Mouse (Mus musculus) cerebellum, postnatal 25 days (tissue): ENCODE data around the gene Llcfc1.

Experiments
- DNase-seq, 2 experiments: peaks; one replicate each; pipeline ENCODE4 v3.0.0; 2021; ENCODE audit warnings: mixed read lengths in 2 of 2

Llcfc1 gene

DNA sequence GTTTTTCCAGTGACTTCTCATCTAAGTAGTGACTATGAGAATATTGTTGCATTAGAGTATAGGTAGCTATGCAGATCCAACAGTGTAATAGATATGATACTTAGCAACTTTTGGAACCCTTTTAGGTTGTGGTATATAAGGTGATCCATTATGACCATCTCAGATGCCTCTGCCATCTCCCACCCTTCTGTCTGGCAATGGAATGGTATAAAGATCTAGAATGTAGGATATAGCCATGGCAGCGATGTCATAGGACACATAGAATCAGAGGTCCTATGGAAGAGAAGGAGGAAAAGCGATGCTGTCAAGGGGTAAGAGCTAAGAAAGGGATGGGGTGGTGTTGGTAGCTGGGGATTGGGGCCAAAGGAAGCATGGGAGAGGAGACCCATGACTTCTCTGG lies at the start of gene Llcfc1:
TSS of gene Llcfc1 (plus strand) at position 301 of the 400 bp plus-strand sequence.
- no peak for DNase-seq

DNA sequence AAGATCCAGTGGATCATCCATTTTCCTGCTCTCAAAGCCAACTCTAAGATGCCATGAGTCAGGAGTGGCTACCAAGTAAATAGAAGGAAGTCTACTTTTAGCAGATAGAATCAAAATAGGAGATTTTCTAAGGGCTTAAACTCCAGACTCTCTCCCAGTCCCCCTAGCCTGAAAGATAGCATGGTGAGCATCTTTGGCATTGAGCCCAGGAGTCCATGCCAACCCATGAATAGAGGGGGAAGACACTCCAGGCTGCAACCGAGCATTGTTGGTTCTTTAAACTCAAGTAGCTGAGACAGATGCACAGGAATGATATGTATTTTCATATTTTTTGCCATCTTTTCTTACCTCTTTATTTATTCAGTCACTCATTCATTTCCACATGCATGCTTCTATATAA lies 49.0 kb upstream of the Llcfc1 start:
- DNase-seq = peak in 1 of 2 experiments; percentile 16

DNA sequence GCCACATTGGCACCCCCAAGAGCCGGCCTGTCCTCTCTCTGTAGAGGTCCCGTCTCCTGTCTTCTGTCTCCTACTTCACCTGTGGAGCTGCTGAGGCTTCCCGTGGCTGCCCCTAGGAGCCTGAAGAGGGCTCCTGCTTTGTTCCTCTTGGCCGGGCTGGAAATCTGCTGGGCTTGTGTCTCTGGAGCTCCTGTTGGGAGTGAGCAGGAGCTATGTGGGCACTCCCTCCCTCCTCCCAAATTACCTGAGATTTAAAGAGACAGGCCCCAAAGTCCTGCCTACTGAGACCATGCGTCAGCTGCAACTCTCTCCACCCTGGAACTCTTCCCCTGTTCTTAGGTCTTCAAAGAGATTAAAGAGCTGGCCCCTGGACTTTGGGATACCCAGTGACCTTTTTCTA lies 48.1 kb upstream of the Llcfc1 start, which contains the start of gene Trpv6:
TSS of gene Trpv6 (minus strand) at position 228 of the 400 bp plus-strand sequence.
- DNase-seq = no peak

DNA sequence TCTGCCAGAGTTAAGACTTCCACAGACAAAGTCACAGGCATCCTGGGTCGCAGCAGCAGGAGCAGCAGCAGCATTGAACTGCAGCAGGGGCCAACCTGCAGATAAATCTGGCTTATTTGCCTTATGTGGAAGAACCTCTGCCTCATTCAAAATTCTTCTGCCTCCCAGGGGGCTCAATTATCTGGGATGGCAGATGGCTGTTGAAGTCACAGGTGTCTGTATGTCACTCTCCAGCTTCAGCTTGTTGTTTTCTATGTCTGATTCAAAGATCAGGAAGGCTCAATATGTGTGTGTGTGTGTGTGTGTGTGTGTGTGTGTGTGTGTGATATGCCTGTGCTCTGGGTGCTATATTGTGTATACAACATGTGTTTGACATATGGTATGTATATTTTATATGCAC lies 46.8 kb upstream of the Llcfc1 start:
- no peak for DNase-seq

DNA sequence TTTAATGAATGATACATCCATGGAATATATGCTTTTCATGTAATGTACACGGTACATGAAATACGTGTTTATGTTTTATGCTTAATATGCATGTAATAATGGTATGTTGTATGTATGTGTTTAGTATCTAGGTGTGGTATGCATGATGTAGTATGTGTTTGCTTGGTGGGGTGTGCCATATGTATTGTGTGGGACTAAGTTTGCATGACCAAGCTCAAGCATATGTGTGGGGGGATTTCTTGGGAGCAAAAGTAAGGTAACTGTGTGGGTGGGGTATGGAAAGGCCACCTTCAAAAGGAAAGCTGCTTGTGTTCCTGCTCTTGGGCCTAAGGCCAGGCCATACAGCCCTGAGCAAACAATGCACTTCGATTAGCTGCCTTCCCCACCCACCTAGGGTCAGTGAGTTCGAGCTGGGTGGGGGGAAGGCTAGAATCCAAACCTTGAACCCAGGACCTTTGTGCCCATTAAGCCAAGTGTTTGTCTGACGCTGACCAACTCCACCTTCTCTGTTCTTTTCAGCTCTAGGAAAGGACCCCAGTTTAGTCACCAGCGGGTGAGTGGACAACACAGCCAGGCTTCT lies 46.2 kb upstream of the Llcfc1 start:
- no peak for DNase-seq

DNA sequence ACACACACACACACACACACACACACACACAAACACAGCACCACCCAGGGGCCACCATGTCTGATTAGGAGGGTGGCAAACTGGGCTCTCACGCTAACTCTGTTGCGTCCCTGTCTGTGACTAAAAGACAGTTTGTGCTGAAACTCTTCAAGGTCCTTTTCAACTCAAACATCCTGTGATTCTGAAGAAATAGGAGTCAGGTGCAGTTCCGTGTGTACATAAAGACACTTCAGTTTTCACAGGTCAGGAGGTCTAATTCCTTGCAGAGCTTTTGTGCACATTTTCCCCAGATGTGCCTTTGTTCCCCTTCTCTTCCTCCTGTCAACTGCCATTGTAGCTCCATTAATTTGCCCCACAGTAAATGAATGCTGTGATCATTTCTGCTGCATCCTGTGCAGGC lies 43.8 kb upstream of the Llcfc1 start:
- DNase-seq = no peak

DNA sequence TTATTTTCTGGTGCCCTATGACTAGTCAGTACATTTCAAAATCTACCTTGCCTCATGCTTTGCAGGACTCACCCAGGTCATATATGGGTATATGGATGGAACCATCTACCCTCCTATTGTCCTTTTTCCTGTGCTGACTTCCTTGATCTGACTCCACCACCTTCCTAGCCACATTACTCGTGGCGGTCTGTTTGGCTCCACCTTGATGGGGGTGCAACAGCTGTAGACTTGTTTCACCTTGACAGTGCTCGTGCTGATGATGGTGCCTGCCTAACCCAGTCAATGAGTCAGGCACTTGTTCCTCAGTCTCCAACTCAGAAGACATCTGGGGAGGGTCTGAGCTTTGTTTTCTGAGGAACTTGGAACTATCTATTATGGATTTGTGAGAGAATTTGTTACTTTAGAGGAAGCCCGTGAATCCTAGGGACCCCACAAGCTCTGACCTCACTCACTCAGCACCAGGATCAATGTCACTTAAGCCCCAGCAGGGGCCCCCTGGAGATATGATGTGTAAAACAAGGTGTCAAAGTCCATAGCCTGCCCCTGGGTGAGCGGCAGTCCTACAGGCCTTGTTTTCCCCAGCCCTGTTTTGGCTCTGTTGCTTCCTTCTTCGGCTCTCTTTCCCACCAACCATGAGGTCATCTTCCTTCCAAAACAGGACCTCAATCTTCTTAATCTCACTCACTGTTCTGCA lies 42.9 kb upstream of the Llcfc1 start:
- no peak for DNase-seq

DNA sequence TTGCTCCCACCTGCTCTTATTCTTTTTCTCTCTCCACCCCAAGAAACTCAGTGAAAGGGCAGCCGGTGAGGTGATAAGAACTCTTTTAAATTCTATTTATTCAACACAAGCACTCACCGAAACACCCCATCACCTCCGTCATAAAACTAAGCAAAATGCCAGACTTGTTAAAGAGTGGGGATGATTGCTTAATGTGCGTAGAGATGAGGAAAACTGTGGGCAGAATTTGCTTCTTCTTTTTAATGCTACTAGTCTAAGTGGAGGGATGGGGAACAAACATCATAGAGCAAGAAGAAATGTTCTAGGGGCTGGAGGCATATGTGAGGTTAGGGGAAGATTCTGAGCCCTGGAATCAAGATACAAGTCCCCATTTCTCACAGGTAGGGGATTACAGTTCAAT lies 41.5 kb upstream of the Llcfc1 start:
- DNase-seq = no peak

DNA sequence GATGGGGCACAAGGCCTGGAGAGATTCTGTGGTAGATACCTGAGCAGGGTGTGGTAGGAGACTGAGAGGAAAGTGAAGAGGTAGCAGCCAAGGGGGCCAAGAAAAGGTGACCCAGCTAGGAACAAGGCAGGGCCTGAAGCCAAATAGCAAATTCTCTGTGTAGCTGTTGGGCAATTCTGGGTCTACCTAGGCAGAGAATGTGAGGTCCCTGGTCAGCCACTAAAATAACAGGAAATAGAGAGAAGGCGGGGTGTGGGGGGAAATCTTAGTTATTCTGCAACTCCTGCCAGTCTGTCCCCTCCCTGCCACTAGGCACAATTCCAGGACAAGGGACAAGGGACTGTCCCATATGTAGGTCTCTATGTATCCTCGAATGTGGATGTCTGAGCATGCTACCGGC lies 41.0 kb upstream of the Llcfc1 start:
- DNase-seq = no peak

DNA sequence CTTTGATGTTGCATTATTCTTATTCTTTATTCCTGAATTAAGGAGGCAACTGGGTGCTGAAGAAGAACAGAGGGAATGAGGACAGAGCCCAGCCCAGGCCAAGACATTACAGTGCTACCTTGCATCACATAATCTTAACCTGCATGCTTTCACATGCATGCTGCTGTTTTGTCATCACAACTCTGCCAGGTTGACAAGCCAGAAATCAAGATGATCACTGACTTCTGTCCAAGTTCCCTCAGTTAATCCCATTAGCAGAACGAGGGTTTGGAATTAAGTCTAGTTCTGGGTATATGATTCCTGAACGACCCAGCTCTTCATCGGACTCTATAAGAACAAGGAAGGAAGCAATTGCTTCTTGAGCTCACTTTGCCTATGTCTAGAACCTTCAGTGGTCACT lies 38.0 kb upstream of the Llcfc1 start:
- DNase-seq = no peak

DNA sequence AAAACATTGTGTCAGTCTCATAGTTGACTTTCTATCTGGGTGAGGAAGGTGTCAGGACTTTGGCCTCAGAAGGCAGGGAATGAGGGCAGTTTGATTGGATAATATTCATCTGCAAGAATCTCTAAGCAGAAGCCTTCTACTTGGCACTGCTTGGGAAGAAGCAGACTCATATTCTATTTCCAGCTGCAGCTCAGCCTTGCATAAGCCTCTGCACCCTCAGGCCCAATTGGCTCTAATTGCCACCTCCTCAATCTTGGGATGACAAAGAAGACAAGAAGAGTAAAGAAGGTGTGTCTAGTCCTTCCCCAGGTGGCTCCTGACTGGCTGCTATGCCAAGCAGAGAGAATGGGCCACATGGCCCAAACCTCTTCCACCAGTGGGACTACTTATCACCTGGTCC lies 37.6 kb upstream of the Llcfc1 start:
- DNase-seq = no peak

DNA sequence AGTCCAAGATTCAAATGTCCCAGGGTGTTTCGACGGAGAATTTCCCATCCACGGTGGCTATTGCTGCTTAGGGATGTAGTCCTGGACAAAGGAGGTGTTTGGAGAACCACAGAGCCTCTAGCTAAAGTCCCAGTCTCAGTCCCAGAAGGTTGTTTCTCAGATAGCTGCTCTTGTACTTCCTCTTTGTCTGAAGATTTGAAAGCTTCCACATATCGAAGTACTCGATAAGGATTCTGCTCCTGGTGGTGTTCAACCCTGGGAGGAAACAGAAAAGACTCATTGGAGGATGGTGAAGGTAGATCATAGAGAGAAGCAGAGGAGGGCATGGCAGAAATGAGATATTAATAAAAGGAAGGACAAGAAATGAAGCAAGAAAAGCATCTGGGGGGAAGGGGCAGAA lies 31.1 kb upstream of the Llcfc1 start:
- DNase-seq = no peak

DNA sequence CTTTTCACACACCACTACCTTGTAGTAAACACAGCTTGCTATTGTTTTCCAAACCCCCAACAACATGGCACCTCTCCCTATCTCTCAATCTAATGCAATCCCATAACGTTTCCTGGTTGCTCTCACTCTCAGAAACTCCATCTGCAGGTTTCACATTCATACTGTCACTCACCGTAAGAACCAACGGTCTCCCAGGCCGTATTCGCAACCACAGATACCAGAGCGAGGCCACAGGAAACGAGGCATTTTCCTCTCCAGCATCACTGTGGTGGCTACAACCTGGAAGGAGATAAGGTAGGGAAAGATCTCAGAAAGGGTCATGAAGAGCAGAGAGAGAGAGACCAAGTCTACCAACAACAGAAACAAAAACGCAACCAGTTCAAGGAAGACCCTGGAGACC lies 29.6 kb upstream of the Llcfc1 start:
- DNase-seq = no peak

DNA sequence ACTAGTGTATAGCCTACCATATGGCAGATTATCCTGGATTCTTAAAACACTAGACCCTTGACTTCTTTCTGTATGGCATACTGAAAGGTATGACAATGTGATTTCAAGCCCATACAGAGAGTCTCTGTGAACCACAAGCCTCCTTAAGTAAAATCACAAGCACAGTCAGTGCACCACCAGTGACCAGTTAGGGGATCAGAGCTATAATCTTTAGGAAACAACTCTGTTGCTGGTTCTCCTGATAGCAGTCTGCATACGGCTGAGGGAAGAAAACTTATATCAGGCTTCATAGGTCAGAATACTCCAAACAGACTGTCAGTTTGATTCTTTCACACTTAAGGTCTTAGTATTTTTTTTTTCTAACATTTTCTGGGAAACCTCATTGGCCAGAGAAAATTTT lies 25.7 kb upstream of the Llcfc1 start:
- no peak for DNase-seq

DNA sequence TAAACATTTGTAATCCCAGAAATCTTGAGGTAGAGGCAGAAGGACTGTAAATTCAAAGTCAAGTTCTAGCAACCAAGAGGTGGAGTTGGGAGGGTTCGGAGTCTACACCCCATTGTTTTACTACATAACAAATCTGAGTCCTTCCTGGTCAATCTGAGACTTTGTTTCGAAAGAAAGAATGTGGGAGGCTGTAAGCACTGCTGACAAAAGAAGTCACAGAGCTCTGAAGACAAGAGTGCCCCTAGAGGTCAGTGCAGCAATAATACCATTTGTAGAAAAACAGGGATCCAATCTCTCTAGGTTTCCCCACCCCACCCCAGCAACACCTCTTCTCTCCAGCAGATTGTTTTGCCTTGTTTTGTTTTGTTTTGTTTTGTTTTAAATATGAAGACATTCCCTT lies 21.9 kb upstream of the Llcfc1 start:
- DNase-seq = no peak

DNA sequence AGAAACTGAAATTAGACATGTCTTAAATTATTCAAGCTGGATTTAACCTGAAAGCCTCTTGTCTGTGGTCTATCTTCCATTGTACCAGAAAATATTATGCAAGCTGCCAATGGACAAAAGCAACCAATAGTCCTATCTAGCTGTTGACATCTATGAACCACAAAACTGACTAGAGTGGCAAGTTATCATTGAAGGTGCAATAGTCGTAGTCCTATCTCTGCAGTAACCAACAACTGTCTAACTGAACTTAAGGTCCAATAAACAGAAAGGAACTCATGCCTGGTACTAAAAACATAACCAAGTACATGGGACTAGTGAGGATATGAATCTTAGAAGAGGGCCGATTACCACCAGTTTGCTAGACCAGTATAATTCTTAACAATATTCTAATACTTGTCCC lies 7.7 kb upstream of the Llcfc1 start:
- no peak for DNase-seq

DNA sequence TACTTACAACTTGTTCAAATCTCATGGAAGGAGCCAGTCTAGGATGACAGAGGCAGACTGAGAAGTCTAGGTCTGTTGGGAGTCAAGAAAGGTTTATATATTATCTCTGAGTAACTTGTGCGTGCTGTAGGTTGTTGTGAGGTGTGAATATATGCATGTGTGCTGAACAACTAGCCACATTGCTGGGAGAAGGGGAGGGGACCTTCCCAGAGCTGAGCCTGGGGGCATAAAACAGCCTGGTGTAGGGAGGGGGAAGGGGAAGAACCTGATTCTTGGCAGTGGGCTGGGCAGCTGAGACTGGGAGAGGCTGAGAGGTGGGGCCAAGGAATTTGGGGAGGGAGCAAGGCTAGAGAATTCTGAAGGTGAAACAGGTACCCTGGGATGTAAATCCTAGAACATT lies 3.6 kb upstream of the Llcfc1 start, which contains the start of gene Trpv5:
TSS of gene Trpv5 (minus strand) at position 101 of the 400 bp plus-strand sequence.
- no peak for DNase-seq

DNA sequence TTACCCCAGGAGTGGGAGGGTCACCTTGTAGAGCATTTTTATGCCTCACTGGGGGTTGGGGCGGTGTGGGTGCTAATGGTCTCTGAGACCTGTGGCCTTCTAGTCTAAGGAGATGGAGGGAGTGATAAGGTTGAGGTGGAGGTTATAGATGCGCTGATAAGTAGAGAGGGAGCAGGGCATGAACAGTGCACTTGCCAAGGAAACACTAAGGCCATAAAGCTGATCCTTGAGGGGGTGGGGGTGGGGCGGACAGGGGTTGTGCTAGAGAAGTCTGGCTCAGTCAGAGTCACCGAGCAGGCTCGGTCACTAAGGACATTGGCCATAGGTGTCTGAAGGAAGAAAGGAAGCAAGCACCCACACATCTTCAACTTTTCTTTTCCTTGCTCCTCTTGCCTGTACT lies 2.6 kb upstream of the Llcfc1 start:
- DNase-seq = no peak

DNA sequence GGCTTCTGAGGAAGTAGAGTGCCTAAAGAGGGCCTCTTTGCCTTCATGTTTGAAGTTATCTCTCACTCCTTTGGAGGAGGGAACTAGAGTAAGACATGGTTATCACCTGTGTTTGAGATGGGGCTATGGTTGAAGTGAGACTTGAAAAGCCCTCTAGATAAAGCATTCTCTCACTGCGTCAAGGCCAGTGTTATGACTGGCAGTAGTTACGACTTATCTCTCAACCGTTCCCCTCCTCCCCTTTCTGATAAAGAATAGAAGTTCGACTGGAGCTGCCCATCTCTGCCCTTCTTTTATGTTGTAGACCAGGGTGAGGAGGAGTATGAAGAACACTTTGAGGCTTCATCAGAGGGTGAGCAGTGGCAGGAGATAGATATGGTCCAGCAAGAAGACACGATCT lies 680 bp downstream of the Llcfc1 start:
- no peak for DNase-seq

DNA sequence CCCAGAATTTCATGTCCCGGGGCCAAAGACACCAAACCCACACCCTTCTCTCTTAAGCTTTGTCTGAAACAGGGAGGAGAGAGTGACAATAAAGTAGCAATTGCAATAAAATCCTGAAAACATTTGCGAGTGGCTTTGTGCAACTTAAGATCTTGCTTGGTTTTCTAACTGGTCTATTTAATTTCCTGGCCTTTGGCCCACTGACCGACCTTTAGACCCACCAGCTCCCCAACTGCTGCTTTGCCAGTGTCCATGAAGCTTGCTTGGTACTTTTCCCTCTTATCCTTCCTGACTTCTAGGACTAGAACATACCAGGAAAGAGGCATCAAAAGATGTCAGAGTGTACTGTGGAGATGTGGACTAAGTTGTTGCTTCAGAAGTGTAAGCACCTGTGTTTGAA lies 1.4 kb downstream of the Llcfc1 start:
- DNase-seq = no peak

DNA sequence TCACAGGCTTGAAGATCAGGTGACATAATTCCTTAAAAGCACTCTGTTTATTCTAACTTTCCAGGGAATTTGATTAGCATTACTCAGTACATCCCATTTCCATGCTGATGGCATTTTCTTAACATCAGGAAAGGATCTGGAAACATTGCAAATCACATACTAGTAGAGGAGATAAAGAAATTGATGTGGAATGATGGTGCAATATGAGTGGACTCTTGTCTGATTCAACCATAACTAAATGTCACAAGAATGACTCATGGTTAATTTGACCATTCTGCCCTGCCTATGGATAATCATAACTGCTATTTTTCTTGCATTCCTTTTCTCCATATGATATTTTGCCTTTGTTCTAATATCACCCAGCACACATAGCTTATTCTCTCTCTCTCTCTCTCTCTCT lies 8.0 kb downstream of the Llcfc1 start:
- no peak for DNase-seq

DNA sequence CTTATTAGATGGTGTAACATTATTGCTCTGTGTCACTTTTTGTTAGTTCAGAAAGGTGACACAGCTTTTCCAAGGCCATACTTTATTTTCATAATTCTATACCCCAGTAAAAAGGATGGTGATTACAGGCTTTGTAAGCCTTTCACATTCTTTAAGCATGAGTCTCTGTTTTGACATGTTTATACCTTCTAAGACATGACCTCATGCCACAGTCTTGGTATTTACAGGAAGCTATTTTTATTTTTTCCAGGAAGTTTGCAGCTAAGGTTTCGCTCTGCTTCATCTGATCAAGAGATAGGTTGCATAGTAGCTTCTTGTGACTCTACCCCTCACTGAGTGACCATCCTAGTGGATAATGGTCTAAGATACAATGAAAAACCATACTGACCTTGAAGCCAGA lies 10.2 kb downstream of the Llcfc1 start:
- no peak for DNase-seq

DNA sequence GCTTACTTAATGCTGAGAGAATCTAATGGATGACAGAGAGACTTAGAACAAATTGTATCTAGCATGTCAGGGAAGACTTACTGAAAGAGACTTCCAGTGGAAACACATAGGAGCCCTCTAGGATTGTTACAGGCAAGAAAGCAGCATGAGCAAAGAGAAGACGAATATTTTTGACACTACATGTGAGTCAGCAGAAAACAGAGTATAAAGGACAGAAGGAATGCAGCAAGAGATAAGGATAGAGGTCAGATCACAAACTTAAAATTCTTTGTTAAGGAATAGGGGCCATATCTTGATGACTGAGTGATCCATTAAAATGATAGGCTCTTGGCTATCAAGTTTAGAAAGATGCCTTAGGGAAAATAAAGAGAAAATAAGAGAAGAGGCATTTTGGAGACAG lies 17.0 kb downstream of the Llcfc1 start:
- no peak for DNase-seq

DNA sequence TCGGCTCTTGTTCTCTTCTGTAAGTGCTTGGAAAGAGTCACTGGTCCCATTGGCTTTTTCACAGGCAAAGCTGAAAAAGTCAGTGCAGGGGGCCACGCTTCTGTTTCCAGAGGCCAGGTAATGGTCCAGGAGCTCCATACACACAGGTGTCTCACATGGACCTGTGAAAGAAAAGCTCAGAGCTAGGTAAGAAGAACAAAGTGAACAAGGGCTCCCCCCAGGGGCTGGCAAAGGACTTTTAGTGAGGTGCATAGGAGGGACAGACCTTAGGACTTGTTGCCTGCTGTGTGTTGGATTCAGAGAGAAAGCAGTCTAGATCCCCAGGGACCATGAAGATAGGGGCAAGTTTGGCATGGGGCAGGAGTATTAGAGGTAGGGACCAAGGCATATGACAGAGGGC lies 18.7 kb downstream of the Llcfc1 start:
- DNase-seq = no peak

DNA sequence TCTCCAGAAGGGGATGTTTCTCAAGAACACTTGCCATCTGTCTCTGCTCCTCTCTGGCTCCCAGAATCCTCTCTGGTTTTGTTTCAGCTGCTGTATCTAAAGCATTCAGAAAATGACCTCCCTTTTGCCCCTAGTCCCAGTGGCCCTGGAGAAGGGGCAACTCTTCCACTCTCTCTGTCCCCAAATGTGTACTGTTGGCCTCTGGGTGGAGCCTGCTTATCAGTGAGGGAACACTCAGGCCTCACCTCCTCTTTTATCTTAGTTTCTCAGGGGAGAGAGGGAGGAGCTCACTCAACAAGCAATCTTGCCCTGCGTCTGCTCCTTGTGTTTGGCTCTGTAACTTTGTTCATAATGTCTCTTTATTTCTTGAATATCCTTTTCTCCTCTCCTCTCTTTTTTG lies 19.9 kb downstream of the Llcfc1 start, which contains the start of gene Kel:
TSS of gene Kel (minus strand) at position 217 of the 400 bp plus-strand sequence.
- no peak for DNase-seq
